Mouse (Mus musculus): ENCODE data around the gene Farp2. TPM values are rescaled to one million over a fixed set of nuclear protein-coding genes. Genes with fewer than 3 reads are reported as not detected.

Gene Farp2
- polyA plus RNA-seq (2012; ENCODE audit: low replicate concordance), result 0.42 and 1.0 TPM in 2 replicates

GRCm38 (mm10) chr1:93511585-93512350, at the start of gene Farp2:
Gene Farp2, plus strand, starts transcription at chr1:93512079.

GRCm38 (mm10) chr1:93478586-93479475, 33.0 kb upstream of the Farp2 start, which contains the start of gene Hdlbp:
Gene Hdlbp, minus strand, starts transcription at chr1:93478815.

GRCm38 (mm10) chr1:93658559-93658958, 146.7 kb downstream of the Farp2 start, which contains the start of gene Stk25:
Gene Stk25, minus strand, starts transcription at chr1:93658659.

Other genes starting within 250 kb of the Farp2 start
- gene Mterf4, start 206.2 kb upstream of the Farp2 start, polyA plus RNA-seq (2012; ENCODE audit: low replicate concordance), result 1.8 and 5.3 TPM in 2 replicates
- 0.92 and 7.7 TPM in 2 replicates for gene Ppp1r7, start 169.2 kb upstream of the Farp2 start, polyA plus RNA-seq (2012; ENCODE audit: low replicate concordance)
- 1.8 and 6.4 TPM in 2 replicates for gene Pask, start 168.6 kb upstream of the Farp2 start, polyA plus RNA-seq (2012; ENCODE audit: low replicate concordance)
- not detected in 2 replicates for gene Ano7, start 138.1 kb upstream of the Farp2 start, polyA plus RNA-seq (2012; ENCODE audit: low replicate concordance)
- 15.3 and 48.8 TPM in 2 replicates for gene Hdlbp, start 33.3 kb upstream of the Farp2 start, polyA plus RNA-seq (2012; ENCODE audit: low replicate concordance)
- 11.6 and 13.2 TPM in 2 replicates for gene Stk25, start 146.6 kb downstream of the Farp2 start, polyA plus RNA-seq (2012; ENCODE audit: low replicate concordance)
- 4.8 and 8.8 TPM in 2 replicates for gene Bok, start 173.6 kb downstream of the Farp2 start, polyA plus RNA-seq (2012; ENCODE audit: low replicate concordance)
- 12.2 and 14.8 TPM in 2 replicates for gene Atg4b, start 239.4 kb downstream of the Farp2 start, polyA plus RNA-seq (2012; ENCODE audit: low replicate concordance)
- gene Thap4, start 242.8 kb downstream of the Farp2 start, polyA plus RNA-seq (2012; ENCODE audit: low replicate concordance), result 31.8 and 85.1 TPM in 2 replicates

Measured in leukemia stem cell, adult 10-12 weeks (primary cell).